Mouse (Mus musculus) cortical plate, adult 2 months (tissue): ENCODE data around the gene B230217C12Rik. TPM values are rescaled to one million over a fixed set of nuclear protein-coding genes. Genes with fewer than 3 reads are reported as not detected.

Source experiments
- H3K27ac ChIP-seq: fragments of 200-500 bp; 2 replicates; pipeline ENCODE4 v1.5.1; 2012; ENCODE audit warnings: low read length, control low read depth, inconsistent platforms; ENCODE audit not compliant: insufficient read depth
- H3K4me1 ChIP-seq: fragments of 200-500 bp; 2 replicates; pipeline ENCODE4 v1.6.1; 2011; ENCODE audit warnings: low read length; ENCODE audit not compliant: control insufficient read depth, insufficient read depth
- H3K4me3 ChIP-seq: fragments of 200-500 bp; 2 replicates; pipeline ENCODE4 v1.5.1; 2011; ENCODE audit warnings: mild to moderate bottlenecking, low read length, control low read depth; ENCODE audit not compliant: insufficient read depth
- CTCF ChIP-seq: fragments of 200-500 bp; IDR thresholded peaks from 2 replicates; pipeline ENCODE4 v1.5.1; 2011; ENCODE audit warnings: mild to moderate bottlenecking, control low read depth, low read length; ENCODE audit not compliant: insufficient read depth; ENCODE audit errors: extremely low read depth
- POLR2A ChIP-seq: fragments of 200-500 bp; IDR thresholded peaks from 2 replicates; pipeline ENCODE4 v1.6.1; 2011; ENCODE audit warnings: mild to moderate bottlenecking, low read length, control low read depth; ENCODE audit not compliant: insufficient read depth; ENCODE audit errors: extremely low read depth
- polyA plus RNA-seq: library from polyadenylated mRNA; depleted of rRNA; stranded (reverse); fragments of >200 nt; gene quantifications from 2 replicates; pipeline ENCODE4 v1.2.3, GENCODE M21; 2012

Gene B230217C12Rik
- polyA plus RNA-seq, 1 experiment: 122 TPM

- Histone ChIP-seq H3K27ac (no peak overlapping the region; the same call in 1 of the 2 replicates), H3K4me1 (peaks cover 24% of the 10 kb centered on the region), H3K4me3 (no peak overlapping the region)
- TF ChIP-seq CTCF: no peak
- no peak for TF ChIP-seq POLR2A
Measured at GRCm38 (mm10) chr11:97807626-97808025, 33.0 kb upstream of the B230217C12Rik start.

- H3K4me3 ChIP-seq: no peak overlapping the region
- H3K27ac ChIP-seq: no peak overlapping the region; the same call in 1 of the 2 replicates
- peaks cover 28% of the 10 kb centered on the region for H3K4me1 ChIP-seq
- no peak for TF ChIP-seq CTCF
- TF ChIP-seq POLR2A: no peak
Measured at GRCm38 (mm10) chr11:97808093-97808492, 32.5 kb upstream of the B230217C12Rik start.

- Histone ChIP-seq H3K4me3 (no peak overlapping the region), H3K27ac (no peak overlapping the region), H3K4me1 (peaks cover 30% of the 10 kb centered on the region)
- no peak for TF ChIP-seq CTCF
- no peak for TF ChIP-seq POLR2A
Measured at GRCm38 (mm10) chr11:97808621-97809234, 31.9 kb upstream of the B230217C12Rik start.

GRCm38 (mm10) chr11:97809235-97810121 is 31.1 kb upstream of the B230217C12Rik start:
- Histone ChIP-seq H3K4me1 (peaks cover 28% of the 10 kb centered on the region), H3K27ac (no peak overlapping the region), H3K4me3 (no peak overlapping the region)
- TF ChIP-seq POLR2A (no peak), CTCF (no peak)

- Histone ChIP-seq H3K4me1 (peaks cover 24% of the 10 kb centered on the region), H3K27ac (no peak overlapping the region), H3K4me3 (no peak overlapping the region)
- TF ChIP-seq CTCF: no peak
- TF ChIP-seq POLR2A: no peak
Measured at GRCm38 (mm10) chr11:97810356-97810755, 30.2 kb upstream of the B230217C12Rik start.

- TF ChIP-seq POLR2A: no peak
- no peak for TF ChIP-seq CTCF
- peaks cover 21% of the 10 kb centered on the region for H3K4me1 ChIP-seq
- H3K27ac ChIP-seq: no peak overlapping the region
- H3K4me3 ChIP-seq: no peak overlapping the region
Measured at GRCm38 (mm10) chr11:97810970-97811369, 29.6 kb upstream of the B230217C12Rik start.

- H3K27ac ChIP-seq: no peak overlapping the region
- peaks cover 18% of the 10 kb centered on the region for H3K4me1 ChIP-seq
- TF ChIP-seq POLR2A: no peak
- no peak for TF ChIP-seq CTCF
- no peak overlapping the region for H3K4me3 ChIP-seq
Measured at GRCm38 (mm10) chr11:97811569-97812362, 28.8 kb upstream of the B230217C12Rik start.

GRCm38 (mm10) chr11:97812491-97812921 is 28.1 kb upstream of the B230217C12Rik start:
- no peak overlapping the region for H3K4me3 ChIP-seq
- peaks cover 18% of the 10 kb centered on the region for H3K4me1 ChIP-seq
- no peak overlapping the region for H3K27ac ChIP-seq
- TF ChIP-seq CTCF: no peak
- TF ChIP-seq POLR2A: no peak

- no peak overlapping the region for H3K27ac ChIP-seq
- H3K4me3 ChIP-seq: no peak overlapping the region
- TF ChIP-seq CTCF (no peak), POLR2A (no peak)
- H3K4me1 ChIP-seq: peaks cover 16% of the 10 kb centered on the region
Measured at GRCm38 (mm10) chr11:97813085-97813484, 27.5 kb upstream of the B230217C12Rik start.
